Mouse (Mus musculus) hindlimb bud, embryonic 11.5 days (tissue): ENCODE data around the gene Mepce.
"Not testable (repeated sequence)": the region's sequence is repeated elsewhere in the genome, so short reads cannot be mapped to it uniquely, and the experiment has no call there.

Experiments
- DNase-seq: peaks from one replicate; pipeline ENCODE4 v3.0.0-alpha.2; 2012; ENCODE audit warnings: low read depth, low spot score; ENCODE audit errors: extremely low spot score

Mepce gene

DNA sequence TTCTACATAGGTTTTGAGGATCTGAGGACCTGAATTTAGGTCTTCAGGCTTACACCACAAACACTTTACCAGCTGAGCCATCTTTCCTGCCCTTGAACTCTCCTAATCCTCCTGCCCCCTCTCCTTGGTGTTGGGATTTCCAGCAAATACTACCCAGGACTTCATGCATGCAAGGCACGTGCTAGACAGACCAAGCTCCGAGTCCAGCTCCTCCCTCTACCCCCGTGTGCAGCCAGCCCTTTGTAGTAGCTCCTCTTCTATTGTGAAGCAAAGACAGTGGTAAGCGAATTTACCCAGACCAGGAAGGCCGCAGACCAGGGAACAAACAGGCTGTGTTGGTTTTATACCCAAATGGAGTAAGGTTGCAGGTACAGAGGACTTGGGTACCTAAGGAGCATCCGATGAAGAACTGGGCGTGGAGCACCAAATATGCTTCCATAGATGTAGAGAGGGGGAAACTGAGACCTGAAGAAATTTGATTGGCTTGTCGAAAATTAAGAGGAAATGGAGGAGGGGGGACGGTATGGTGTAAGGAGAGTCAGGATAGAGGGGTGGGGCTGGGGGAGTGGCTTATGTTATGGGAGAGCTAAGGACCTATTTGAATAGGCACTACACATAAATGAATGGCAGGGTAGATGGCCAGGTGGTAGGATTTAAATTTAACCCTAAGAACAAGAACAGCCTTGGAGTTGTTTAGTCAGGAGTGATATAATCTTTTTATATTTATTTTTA is 22.7 kb downstream of the Mepce start:
- DNase-seq = no peak

DNA sequence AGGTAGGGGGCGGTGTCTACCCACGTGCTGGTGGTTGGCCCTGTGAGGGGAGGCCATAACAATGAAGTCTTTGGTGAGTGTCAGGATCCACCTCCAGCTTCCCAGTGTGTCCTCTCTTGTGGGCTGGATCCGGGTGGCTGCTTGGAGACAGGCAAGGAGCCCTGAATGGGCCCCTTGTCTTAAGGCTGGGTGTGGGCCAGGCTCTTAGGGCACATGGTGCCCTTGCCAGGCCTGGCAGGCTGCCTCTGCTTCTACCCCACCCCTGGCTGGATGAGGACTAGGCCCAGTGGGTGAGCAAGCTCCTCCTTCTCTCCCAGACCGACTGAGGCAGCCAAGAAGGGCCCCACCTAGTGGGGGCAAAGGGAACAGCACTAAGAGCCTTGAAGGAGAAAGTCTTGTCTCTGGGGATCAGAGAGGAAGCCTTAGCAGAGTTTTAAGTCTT is 27.5 kb downstream of the Mepce start:
- no peak for DNase-seq

DNA sequence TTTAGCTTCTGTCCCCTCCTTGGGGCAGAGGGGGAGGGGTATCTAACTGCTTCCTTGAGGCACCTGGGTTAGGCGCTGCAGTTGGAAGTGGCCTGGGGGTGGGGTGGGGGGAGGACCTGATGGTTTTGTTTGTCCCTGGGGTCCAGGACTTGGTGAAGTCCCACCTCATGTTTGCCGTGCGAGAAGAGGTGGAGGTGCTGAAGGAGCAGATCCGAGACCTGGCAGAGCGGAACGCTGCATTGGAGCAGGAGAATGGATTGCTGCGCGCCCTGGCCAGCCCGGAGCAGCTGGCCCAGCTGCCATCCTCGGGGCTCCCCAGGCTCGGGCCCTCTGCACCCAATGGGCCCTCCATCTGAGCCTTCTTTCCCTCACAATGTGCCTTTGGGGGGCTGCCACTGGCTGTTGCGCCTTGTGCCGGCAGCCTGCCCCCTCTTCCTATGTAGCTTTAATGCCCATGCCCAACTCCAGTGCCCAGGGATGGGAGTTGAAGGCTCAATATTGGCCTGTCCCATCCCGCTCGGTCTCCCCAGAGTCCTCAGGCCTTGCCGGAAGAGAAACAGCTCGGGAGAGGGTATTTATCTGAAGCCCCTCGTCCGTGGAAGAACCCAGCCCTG is 28.4 kb downstream of the Mepce start:
- DNase-seq = no peak

DNA sequence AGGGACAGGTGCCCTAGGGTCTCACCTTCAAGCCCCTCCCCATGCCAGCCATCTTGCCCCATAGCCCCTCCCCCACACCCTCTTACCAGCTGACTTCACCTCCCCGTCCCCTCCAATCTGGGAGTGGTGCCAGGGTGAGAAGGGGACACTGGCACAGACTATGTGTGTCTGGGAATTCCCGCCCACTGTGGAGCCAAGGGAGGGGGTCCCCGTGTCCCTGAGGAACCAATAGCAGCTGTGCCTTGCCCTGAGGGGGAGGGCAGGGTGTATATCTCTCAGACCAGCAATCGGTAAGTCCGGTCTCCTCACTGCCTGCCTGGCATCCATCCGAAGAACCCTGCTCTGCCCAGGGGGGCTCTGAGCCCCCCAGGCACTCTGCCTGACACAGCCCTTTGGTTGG is 29.6 kb downstream of the Mepce start:
- DNase-seq = no peak

DNA sequence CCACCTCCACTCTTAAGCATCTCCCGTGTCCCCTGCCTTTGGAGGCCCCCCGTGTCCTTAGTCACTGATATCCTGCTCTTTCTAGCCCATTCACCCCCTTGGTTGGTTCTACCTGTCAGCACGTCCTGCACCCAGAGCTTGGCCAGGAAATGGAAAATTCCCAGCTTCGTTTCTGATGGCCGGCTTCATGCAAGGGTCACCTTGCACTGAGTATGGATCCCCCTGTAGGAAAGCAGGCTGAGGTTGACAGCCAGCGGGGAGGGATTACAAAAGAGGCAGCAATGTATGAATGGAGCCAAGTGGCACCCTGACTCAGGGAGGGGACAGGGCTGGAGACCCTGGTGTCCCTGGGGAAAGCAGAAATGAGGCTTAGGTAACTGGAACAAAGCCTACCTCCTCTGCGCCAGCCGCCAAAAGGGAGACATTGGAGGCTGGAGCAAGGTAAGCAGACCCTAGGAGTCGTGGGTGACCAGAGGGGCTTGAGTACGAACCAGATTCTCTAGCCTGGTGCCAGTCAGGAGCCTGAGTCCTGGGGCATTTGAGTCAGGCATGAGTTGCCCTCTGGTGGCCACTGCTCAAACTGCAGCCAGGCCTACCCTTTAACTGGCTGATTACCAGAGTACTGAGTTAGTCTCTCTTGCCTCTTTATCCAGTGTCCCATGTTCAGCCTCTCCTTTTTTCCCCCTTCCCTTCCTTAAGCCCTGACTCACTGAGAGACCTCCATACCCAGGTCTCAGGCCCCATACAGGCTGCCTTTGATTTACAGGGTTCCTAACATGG is 30.4 kb downstream of the Mepce start:
- DNase-seq = no peak

DNA sequence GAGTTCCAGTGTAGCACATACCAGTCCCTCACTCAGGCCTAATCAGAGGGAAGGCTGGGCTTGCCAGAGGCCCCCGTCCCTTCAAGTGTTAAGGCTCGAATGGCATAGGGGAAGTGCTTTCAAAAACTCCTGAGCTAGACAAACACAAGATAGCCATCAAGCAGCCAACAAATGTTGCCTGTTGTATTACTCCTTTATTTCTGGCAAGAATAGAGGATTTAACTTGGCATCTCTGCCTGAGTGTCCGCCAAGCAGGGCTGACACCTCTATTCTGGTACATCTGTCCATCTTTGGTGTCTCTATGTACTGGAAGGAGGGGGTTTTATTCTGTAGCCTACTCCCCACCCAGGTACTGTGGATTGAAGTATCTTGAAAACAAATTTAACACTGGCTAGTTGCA is 31.3 kb downstream of the Mepce start:
- no peak for DNase-seq

DNA sequence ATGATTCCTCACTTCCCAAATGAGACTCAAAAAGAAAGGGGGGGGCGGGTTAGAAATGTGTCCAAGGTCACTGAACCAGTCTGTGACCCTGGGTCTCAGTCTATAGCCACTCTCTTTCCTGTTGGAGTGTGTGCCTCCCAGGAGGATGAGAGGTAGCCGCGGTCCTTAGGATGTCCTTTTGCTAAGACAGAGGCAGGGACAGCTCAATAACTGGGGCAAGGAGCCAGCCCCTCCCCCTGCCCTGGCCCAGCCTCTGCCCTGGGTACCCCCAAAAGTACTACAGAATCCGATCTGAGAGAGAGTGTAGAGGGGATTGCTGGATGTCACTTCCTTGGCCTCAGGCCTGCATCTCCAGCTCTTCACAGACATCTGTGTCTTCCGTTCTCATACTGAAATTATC is 32.0 kb downstream of the Mepce start:
- no peak for DNase-seq

DNA sequence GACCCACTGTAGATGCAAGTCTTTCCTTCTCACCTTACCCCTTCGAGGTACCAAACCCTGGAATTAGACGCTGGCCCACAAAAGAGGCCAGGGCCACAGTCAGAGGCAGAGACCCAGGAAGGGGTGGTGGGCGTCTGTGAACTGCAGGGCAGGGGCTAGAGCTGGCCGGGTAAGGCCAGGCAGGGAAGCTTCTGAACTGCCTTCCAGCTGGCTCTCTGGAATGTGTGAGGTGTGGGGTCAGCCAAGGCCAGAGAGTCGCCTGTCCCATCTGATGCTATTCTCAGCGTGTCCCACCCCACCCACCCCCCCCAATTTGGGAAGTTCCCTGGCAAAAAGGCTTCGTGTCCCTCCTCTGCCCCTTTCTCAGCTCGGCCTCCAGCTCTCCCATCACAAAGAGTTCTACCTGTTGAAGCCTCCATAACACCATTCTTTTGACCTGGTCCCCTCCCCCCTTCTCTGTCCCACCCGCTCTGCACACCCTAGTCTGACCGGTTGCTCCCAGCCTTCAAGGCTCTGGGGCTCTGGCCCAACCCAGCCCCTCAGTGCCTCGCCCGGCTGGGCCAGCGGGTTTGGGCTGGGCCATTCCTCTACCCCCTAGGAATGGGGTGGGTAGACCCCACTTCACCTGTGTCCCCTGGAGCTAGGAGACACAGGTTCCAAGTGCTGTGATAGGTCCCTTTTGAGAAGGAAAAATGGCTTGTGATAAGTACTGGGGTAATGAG is 34.2 kb downstream of the Mepce start:
- DNase-seq = no peak

DNA sequence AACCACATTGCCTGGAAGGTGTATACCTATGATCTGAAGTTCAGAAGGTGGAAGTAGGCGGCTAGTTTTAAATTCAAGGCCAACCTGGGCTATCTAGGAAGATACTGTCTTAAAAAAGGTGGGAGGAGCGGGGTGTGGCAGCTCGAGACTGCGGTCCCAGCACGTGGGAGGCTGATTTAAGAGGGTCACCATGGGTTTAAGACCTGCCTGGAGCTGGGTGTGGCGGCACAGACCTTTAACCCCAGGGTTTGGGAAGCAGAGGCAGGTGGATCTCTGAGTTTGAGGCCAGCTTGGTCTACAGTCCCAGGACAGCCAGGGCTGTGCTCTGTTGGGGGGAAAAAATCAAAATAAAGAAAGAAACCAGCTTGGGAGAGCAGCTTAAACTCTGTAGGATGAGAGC is 35.5 kb downstream of the Mepce start:
- DNase-seq = no peak

DNA sequence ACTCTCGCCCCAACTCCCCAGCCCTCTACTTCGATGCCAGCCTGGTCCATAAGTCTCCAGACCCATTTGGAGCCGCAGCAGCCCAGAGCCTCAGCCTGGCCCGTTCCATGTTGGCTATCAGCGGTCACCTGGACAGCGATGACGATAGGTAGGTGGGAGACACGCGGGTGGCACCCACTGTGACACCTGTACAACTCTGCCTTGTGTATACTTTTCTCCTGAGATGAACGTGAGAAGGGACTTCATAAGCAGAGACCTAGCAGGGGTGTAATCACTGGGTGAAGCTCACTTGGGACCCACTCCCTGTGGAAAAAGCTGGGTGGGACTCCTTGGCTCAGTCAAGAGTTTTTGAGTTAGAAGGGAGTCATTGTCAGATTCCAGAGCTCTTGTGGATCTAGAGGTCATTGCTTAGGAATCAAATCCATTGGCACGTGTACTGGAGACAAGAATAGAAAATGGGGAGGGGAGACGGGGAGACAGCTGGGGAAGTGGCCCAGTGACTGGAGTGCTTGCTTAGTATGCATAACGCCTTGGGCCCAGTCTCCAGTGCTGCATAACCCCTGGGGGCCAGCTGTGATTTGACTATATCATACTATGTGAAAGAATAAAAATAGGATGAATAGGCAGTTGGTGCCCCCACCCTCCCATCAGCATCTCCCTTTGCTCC is 36.1 kb downstream of the Mepce start:
- DNase-seq = no peak

DNA sequence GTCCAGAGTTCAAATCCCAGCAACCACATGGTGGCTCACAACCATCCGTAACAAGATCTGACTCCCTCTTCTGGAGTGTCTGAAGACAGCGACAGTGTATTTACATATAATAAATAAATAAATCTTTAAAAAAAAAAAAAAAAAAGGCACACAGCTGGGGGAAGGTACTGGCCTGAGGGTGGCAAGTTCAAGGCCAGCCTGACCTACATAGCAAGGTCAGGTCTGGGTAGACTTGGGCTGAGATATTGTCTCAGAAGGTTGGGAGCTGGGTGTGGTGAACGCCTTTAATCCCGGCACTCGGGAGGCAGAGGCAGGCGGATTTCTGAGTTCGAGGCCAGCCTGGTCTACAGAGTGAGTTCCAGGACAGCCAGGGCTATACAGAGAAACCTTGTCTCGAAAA is 37.2 kb downstream of the Mepce start:
- DNase-seq = not testable (repeated sequence)

DNA sequence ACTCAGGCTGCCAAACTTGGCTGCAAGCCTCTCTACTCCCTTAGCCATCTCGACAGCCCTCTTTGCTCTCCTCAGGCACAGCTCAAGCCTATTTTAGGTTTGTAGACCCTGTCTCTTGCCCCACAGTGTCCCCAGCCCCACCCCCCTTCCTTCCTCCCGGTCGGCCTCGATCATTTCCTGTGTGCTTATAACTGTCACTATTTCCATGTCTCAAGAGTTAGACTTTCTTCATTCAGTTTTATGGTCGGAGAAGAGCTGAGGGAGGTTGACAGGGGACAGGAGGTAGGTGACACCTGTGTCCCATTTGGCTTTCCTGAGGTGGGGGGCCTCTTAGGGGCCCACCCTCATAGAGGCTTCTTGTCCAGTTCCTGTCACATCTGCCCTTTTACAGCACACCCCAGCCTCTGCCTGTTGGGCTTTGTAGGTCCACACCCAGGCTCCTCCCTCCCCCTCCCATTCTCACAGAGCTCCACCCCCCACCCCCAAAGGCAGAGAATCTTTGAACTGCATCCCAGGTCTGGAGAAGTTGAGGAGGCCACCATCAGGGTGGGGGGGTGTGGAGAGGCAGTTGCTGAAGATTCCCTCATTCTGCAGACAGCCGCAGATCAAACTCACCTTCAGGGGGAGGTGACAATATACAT is 38.1 kb downstream of the Mepce start:
- no peak for DNase-seq

DNA sequence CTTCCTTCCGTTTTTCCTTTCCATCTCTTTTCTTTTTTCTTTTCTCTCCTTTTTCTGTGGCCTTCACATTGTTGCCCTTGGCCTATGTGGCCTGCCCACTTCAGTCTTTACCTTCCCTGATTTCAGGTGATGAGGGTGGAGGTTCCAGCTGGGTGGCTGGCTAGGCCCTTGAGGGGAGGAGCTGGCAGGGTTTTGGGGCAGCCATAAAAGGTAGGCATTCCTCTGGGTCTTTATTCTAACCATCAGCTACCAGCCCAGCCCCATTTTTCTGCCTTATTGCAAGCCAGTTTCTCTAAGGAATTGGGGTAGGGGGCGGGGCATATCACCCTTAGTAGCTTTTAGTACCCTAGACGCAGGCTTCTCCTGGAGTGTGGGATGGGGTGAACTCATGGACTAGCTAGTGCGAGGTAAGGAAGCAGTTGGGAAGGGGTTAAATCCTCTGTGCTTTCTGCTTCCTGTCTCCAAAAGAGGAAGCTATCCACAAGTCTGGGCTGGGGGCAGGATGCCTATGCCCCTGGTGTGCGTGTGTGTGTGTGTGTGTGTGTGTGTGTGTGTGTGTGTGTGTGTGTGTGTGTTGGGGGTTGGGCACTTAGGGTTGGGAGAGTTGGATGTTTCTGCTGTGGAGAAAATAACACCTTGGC is 39.2 kb downstream of the Mepce start:
- no peak for DNase-seq

DNA sequence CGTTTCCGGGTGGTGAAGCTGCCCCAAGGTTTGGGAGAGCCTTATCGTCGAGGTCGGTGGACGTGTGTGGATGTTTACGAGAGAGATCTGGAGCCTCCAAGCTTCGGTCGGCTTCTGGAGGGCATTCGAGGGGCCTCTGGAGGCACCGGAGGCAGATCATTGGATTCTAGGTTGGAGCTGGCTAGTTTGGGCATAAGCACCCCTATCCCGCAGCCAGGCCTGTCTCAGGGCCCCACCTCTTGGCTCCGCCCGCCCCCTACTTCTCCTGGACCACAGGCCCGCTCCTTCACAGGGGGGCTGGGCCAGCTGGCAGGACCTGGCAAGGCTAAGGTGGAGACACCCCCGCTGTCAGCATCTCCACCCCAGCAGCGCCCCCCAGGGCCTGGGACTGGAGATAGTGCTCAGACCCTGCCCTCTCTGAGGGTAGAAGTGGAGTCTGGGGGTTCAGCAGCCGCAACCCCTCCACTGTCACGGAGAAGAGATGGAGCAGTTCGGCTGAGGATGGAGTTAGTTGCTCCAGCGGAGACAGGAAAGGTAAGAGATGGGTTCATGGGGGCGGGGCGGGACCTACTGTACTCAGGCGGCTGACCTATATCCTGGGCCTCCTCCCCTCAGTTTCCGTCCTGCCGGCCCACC is 40.0 kb downstream of the Mepce start:
- DNase-seq = no peak

DNA sequence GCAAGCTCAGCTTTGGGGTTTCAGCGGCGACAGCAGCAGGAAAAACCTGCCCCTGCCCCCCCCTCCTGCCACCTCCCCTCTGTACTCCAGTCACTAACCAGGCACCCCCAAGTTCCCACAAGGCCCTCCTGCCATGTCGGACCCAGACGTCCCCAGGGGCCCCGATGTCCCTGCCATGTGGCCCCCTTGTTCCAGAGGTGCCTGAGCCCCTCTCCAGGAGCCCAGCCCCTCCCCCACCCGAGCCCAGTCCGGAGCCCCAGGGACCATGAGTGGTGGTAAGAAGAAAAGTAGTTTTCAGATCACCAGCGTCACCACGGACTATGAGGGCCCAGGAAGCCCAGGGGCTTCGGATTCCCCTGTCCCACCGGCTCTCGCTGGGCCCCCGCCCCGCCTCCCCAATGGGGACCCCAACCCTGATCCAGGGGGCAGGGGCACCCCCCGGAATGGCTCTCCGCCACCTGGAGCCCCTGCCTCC is 40.6 kb downstream of the Mepce start:
- DNase-seq = no peak

DNA sequence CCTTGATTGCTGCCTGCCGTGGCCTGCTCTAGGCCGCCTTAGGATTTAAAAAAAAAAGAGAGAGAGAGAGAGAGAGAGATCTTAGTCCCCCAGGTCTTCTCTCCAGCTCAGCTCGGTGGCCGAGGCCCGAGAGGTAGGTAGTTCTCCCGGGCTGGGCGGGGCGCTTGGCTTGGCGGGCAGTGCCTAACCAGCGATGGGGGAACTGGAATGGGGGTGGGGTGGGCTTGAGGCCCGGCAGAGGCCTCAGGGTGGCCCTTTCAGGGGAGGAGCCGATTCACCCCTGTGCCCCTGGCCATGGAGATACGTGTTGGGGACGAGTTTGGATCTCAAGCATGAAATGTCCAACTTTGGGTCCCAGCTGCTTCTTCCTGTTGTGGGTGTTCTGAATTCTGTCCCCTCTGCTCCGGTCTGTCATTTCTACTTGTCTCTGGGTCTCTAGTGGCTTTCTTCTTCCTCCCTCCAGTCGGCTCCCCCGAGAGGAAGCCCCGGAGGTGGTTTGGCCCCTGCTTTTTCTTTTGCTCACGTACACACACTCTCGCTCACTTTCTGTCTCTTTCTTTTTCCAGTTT is 41.1 kb downstream of the Mepce start:
- DNase-seq = no peak

DNA sequence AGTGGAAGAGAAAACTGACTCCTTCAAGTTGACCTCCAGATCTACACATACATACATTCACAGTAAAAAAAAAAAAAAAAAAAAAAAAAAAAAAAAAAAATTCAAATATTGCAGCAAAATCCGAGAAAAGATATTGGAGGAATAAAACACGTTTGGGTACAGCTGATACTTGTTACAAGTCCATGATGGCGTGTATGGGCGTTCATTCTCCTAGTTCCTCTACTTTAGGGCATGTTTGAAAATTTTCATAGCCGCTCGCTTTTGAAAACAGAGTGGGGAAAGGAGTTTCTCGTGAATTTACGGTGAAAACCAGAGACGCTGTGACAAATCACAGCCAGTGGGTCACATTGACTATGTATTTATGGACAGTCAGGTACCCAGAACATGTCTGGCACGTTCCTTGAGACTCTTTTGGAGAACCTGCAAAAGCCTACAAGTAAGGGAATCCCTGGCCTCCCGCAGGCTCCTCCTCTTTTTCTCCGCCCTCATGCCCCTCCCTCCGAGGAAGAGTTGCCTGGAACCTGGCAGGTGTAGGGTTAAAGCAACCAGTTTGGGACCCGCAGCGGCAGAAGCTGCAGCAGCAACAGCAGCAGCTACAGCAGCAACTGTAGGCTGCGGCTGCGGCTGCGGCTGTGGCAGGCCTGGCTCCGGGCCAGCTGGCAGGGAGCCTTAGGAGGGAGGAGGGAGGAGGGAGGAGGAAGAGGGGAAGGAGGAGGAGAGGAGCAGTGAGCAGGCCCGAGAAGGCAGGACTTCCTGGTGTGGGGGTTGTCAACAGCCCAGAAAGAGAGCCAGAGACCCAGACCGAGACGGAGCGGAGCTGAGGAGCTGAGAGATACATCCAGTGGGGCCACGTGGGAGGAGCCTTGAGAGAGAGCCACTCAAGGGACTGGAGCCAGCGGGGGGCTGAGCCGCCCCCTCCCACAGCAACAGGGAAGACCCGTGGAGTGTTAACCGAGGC is 42.0 kb downstream of the Mepce start, which contains the start of gene Tsc22d4:
Gene Tsc22d4, plus strand, starts transcription at position 517 of the 958 bp plus-strand sequence.
- no peak for DNase-seq

DNA sequence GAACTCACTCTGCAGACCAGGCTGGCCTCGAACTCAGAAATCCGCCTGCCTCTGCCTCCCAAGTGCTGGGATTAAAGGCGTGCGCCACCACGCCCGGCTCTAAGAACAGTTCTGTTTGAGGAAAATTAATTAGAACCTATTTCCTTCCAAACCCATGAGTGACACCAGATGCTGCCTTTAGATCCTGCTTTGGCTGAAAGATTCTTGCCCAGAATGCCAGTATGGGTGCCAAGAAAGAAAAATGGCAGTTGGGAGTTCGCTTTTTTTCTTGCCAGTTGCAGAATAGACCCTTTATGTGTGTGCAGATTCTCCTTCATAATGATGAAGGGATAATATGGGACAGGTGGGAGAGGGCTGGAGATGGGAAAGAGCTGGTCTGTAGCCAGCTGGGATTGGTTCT is 43.3 kb downstream of the Mepce start:
- no peak for DNase-seq
